Mouse (Mus musculus) NIH3T3 (cell line): ENCODE measurements around the gene Ksr2.

Experiments used
- DNase-seq: peaks from one replicate; pipeline ENCODE4 v3.0.0-alpha.2; 2012; ENCODE audit warnings: low read depth

The Ksr2 gene

DNA sequence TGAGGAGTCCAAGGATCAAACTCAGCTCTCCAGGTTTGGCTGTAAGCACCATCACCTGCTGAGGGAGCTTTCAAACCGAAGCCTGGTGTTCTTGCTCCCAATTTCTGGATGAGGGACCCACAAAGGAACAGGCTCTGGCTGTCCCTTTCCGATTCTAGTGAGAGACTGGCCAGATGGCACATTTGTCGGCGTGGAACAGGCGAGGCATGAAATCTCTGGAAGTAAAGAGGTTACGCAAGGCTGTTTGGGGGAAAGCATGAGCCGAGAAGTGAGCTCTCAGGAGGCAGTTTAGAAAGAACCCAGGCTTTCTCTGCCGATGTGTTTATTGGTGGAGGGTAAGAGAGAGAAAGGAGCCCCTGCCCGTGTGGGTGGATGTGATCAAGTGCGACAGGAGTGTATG is 109.2 kb downstream of the Ksr2 start:
- DNase-seq, result no peak

DNA sequence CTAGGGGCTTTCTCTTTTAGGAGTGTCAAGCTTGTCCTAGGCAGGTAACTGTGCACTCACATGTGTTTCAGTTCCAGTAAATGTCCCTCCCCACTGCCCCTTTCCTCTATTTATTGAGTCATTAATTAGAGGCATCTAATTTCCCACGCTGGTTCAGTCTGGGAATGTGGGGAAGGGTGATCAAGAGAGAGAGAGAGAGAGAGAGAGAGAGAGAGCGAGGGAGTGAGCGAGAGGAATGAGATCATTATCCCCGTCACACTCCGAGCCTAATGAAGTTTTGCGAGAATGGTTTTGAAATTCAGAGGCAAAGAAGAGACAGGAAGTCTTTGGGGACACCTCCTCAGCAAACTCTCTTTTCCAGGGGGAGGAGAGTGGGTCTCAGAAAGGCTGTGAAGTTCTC is 117.2 kb downstream of the Ksr2 start:
- no peak for DNase-seq

DNA sequence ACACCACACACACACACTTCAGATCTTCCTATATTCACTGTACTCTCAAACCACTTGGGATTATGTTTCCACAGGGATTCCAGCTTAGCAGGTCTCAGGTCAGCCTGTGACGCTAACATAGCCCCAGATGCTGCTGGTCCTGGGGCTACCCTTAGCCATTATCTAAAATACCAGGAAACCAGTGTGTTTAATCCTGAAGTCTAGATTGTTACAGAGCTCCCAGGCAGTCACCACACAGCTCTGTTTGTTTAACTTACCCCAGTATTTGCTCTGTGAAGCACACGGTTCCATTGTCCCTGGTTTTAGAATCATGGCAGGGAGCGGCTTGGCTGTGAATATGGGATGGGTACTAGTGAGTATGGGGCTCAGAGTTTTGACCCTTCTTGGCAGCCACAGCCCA is 125.4 kb downstream of the Ksr2 start:
- DNase-seq, result no peak

DNA sequence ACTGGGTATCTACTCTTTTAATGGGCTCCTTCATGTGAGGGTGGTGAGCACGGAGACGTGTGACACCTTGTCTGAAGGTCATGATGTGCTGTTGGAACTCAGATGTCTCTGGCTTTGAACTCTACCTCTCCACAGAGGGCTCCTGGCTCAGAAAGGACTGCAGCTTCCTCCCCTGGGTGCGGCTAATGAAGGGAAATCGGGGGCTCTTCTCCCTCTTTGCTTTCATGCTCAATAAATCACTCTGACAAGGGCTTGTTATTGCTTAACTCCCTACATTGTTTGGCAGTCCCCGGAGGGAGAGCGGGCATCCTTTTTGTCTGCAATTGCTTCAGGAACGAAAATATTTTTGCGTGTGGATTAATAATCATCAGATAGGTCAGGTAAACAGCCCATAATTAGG is 127.9 kb downstream of the Ksr2 start:
- no peak for DNase-seq

DNA sequence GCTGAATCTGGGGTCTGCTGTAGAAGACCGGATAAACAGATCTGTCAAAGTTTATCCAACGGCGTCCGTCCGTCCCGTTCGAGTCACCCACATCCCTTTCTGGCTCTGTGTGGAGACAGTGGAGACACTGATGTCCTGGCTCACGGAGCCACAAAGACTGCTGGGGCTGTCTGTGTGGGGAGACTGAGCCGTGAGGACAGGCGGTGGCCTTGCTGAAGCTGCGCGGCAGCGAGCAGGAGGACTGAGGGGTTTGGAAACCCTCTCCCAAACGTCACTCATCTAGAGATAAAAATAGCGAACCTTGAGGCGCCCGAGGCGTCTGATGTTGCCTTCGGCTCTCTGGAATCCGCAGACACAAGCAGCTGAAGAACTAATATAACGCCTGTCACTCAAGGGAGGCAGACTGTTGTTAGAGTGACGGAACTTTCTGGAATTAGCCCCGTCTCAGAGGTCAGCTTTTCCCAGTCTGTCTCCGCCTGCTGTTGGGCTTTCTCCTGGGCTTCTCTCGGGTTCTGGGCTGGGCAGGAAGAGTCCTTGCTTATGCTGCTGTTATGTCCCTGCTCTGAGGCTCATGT is 133.0 kb downstream of the Ksr2 start:
- no peak for DNase-seq

DNA sequence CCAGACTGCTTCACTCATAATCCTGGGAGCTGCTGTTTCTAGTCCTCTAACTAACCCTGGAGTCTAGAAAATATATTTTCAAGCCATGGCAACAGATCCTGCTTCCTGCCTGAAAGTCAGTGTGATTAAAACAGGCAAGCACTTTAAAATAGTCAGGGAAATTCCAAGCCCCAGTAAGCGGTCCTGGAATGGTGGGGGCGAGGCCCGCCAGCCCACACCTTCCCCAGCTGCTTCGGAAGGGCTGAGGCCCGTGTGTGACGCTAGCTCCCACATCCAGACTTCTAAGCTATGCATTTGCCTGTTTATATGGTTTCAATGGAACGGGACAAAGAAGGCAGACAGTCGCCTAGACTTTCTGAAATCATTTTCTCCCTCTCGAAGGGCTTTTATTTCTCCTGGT is 137.2 kb downstream of the Ksr2 start:
- DNase-seq, result no peak

DNA sequence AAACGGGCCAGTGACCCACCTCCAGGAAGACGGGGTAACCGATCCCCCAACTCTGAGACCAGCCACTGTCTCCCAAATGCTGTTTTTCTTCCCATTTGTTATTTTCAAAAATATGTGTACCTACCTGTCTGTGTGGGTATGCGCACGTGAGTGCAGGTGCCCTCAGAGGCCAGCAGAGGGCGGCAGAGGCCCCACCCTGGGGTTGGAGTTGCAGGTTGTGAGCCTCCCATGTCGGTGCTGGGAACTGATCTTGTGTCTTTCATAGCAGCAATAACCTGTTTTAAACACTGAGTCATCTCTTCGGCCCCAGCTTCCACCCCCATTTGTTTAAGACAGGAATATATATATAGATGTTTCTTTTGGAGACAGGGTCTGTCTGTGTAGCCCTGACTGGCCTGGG is 138.3 kb downstream of the Ksr2 start:
- no peak for DNase-seq

DNA sequence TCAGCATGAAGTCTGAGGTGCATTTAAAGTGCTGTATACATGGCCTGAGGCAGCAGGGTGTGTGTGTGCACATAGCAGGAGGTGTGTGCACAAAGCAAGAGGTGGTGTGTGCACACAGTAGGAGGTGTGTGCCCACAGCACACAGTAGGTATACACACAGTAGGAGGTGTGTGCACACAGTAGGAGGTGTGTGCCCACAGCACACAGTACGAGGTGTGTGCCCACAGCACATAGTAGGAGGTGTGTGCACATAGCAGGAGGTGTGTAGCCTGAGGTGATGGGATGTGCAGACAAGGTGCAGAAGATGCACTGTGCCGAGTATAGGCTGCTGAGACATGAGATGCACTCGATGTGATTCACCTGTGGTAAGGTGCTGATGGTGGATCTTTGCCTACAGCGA is 140.7 kb downstream of the Ksr2 start:
- DNase-seq, result no peak

DNA sequence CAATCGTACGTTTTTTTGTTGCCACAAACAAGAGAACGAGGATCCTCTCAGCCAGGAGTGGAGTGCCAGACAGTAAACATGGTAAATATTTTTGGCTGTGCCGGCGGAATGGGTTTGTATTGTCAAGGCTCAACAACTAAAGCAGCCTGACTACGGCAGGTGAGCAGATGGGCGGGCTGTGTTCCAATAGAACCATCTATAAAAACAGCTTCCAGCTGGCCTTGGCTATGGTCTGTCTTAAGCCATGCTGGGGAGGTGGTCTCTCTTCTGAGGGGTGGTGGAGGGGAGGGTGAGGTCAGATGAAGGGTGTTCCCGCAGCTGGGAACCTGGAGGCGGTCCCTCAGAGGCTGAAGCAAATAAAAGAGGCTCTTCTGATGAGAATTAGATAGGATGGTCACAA is 142.8 kb downstream of the Ksr2 start:
- DNase-seq, result no peak

DNA sequence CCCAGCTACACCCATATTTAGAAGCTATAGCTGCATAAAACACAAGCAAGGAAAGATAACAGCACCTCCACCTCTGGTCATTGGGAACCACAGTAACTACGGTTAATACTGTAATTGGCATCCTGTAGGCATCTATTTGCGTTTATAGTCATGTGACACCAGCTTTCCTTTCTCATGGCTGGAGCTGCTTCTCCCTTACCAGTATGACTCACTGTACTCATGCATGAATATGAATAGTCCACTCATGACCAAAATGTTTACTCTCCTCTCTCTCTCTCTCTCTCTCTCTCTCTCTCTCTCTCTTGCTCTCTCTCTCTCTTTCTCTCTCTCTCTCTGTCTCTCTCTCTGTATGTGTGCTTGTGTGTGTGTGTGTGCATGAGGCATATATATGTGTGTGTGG is 147.3 kb downstream of the Ksr2 start:
- DNase-seq, result no peak

DNA sequence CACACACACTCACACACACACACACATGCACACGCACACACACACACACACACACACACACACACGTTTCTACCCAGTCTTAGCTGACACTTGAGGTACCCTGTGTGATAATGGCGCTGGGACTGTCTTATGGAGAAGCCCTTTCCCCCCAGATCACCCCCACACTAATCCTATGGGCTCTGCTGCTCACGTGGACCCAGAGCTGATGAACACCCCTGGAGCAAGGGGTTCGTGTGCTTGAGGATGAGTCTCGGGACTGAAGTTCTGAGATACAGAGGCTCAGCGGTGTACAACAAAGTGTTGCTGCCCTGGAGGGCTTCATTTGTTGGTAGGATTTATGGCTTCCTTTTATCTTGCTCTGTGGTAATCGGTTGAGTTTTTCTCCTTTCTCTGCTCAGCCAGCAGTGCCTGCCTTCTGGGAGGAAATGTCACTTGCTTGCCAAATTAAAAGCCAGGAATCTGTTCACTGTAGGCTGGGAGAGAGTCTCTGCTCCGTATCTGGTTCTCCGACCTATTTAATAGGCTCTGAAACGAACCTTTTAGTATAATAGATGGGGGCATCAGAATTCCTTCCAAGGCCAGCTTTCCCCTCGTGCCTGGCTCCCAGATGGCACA is 152.4 kb downstream of the Ksr2 start:
- DNase-seq, result no peak

DNA sequence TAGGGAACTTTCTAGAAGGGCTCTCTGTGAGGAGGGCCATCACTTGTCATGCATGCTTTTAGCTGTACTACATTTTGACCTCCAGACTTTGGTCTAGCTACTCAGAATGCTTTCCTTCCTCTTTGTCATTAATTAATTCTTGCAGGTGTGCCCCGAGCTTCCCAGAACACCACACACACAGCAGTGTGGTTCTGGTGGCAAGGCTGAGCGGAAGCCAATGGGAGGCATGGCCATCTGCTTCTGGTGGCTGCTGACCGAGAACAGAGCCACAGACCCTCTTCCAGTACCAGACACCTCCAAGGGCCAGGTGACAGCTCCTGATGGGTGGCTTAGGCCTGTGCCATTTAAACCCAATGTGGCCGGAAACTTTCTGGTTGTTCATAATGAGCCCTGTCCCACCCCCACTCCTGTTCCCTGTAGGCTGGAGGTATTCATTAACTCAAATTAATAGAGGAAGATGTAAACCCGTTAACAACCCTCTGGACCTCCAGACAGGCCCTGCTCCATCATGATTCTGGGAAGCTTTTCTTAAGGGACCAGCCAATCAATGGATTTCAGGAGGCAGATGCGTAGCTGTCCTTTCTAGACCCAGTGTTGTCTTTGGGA is 155.5 kb downstream of the Ksr2 start:
- DNase-seq, result no peak

DNA sequence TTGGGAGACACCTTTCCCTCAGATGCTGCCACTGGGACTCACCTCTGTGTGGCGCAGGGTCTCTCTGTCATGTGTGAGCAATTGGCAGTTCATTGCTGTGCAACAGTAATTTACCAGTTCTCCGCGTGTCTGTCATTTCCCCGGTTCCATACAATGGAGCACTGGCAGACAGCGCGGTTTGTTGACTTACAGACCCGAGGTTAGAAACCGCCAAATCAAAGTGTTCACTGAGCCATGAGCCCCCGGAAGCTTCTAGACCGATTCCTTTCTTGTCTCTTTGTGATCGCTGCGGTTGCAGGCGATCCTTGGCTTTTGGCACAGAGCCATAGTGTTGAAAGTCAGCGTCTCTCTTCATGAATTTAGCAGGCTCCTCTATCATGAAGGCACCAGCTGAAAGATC is 158.6 kb downstream of the Ksr2 start:
- DNase-seq, result no peak

DNA sequence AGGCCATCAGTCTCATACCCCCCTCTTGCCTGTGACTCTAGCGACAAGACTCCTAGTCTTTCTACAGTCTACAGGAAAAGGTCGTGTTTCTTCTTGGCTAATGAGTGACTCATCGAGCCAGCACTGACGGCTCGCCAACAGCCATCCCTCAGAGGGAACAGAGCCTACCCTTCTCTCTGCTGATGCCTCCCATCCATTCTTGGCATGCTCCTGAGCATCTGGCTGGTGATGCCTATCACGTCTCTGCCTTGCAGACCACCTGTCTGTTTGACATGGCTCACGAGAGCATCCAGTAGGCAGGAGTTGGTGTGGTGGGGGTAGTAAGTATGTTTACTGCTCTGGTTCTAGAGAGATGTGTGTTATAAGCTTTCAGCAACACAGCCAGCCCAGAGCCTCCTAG is 161.1 kb downstream of the Ksr2 start:
- DNase-seq, result peak; percentile 21

DNA sequence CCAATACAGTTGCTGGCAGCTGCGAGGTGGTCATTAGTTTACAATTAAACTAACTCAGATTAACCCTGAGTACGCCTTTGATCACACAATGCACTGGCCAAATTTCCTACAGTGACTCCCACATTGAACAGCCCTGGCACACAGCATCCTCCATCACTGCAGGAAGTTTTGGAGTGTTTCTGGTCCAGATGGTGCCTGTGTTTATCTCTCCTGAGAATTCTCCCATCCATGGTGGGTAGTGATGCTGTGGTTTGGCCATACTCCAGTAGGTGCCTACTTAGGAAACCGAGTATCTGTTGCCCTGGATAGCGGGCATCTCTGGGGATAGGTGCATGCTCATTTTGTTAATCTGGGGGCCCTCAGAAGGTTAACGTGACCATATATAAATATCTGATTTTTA is 163.8 kb downstream of the Ksr2 start:
- no peak for DNase-seq

DNA sequence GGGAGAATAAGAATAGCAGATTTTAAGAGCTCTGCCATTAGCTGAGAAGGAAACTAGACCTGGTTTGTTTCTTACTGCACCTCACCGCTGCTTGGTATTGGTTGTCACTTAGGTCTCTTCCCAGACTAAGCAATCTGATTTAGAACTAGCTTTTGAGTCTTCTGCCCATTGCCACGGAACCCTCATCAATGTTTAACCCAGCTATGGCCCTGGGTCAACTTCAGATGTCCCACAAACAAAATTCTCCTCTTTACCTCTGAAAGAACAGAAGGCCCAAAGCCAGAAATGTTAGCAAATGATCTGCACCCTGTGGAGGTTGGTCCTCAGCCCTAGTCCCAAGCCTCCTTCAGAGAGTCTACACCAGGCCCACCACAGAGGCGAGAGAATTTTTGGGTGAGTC is 167.9 kb downstream of the Ksr2 start:
- DNase-seq, result no peak

DNA sequence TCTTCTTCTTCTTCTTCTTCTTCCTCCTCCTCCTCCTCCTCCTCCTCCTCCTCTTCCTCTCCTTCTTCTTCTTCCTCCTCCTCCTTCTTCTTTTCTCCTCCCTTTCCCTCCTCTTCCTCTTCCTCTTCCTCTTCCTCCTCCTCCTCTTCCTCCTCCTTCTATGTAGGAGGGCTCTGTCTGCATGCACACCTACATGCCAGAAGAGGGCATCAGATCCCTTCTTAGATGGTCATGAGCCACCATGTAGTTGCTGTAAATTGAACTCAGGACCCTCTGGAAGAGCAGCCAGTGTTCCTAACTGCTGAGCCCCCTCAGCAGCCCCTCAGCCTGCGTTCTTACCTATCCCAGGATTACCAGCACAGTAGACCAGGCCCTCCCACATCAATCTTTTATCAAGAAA is 170.6 kb downstream of the Ksr2 start:
- DNase-seq, result no peak

DNA sequence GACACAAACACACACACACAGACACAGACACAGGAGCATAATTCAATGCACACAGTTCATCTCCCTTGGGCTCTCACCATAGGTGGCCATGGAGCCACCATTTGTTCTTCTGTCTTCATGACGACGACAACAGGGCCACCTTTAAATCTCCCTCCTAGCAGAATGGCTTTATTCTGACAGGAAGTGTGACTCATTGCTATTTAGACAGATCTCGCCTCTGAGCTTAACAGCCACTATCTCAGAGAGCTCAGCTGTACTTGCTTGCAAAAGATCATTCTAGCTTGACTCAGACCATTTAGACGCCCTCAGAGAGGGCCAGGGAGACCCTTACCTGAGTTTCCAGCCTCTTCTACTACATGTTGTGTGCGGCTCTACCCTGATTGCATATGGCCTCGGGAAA is 175.5 kb downstream of the Ksr2 start:
- DNase-seq, result no peak

DNA sequence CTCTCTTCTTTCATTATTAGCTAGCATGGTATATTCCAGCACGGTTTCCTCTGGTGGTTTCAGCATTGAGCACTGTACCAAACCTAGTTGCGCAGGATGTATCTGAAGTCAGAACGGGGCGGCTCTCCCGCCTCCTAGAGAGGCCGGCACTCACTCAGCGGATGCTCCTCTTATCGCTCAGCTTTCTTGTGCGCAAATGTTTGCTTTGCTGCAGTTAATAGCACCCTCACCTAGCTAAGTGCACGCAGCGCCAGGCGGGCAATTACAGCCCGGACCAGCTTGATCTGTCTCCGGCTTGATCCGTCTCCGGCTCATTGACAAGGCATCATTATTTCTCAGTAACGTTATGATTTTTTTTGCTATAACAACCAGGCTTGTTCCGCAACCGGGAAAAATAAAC is 179.5 kb downstream of the Ksr2 start:
- DNase-seq, result no peak

DNA sequence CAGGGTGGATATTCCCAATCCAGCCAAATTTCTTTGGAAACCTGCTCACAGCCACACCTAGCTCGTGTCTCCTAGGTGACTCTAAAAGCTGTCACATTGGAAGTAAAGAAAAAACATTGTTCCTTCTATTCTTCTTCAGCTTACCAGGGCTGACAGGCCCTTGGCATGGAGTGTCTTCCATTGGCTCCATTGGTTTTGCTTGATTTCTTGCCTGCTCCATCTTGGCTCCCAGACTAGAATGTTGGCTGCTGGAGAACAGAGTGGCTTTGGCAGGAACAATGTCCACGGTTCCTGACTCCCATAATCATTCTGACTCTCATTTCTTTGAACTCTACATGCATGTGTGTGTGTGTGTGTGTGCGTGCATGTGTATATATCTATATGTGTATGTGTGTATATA is 183.0 kb downstream of the Ksr2 start:
- no peak for DNase-seq

DNA sequence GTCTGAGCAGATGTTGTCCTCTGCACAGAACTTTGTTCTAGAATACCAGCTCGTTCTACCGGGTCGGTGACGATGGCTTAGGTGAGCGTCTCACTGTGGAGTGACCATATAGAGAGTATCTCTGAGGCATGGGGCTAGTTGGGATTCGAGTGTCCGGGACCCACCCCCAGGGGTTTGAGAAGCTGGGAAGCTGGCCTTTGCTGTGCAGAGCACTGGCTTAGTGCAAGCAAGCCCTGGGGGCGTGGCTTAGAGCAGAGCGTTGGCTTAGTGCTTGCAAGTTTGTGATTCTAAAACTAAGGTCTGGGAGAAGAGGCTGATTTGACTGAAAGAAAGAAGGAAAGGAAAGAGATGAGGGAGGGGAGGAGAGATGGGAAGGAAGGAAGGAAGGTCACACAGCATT is 188.2 kb downstream of the Ksr2 start:
- no peak for DNase-seq

DNA sequence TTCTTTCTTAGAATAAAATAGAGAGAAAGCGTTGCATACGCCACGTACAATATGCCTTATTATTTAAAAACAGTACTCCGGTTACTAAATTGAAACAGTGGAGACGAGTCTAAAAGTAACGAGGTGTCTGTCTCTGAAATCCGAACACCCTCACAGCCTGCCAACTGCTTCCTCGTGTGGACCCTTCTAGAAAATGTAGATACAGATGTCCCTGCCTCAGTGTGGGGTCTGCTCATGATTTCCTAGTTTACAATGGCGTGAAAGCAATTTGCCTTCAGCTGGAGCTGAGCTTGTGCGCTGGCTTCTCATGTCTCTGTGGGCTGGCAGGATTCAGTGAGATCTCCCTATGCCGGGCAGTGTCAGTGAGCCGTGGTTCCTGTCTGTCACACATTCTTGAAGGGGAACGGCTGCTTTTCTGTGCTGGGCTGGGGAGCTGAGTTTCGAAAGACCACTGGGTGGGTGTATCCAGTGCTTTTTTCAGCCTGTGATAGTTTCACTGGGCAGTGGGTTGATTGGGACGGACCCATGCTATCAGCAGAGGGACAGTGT is 194.0 kb downstream of the Ksr2 start:
- DNase-seq, result no peak

DNA sequence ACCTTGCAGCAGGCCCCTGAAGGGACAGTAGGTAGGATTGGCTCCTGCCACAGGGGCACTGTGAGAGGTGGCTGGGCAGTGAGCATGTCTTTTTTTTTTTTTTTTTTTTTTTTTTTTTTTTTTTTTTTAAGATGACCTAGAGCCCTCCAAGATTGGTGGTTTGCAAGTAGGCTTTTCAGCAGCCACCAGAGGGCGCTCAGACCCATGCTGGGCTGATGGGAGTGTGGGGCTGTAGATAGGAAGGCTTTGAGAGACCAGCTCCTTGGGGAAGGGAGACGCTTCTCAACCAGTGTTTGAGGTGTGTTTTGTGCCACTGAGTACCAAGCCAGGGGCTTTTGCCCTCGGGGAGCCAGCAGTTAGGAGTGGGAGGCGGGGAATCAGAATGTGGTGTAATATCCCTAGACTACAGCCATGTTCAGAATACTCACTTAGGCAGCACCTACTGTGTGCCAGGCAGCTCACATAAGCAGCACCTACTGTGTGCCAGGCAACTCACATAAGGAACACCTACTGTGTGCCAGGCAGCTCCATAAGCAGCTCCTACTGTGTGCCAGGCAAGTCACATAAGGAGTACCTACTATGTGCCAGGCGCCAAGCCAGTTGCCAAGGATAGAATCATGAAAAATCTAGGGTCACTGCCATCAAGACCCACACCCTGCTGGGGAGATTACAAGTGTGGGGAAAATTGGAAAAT is 200.7 kb downstream of the Ksr2 start:
- DNase-seq, result peak; percentile 72
